Mouse (Mus musculus): ENCODE measurements around the gene Hbb-y.

DNA sequence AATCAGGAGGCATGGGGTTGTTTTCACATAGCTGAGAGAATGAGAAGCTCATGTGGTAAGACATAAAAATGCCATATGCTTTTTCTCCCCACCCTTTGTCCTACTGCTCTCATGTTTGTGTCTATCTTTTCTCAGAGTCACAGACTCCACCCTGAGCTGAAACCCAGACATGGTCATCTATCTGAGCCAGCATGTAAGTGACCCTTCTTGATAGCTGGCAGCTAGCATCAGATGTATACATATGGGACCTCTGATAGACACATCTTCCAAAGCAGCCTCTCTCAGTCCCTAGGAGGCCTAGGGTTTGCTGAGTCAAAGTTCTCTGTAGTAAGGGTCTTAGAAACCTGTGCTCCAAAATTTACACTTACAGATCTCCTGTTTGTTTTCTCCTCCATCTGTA is 12.7 kb upstream of the Hbb-y start:
- peak; percentile 94 for TF ChIP-seq GATA1 (IDR thresholded peaks at IDR 0.05; ENCODE audit: low read length)
- TF ChIP-seq TAL1 (IDR thresholded peaks at IDR 0.05; ENCODE audit: low read length) = peak; percentile 90

All from erythroblast, embryonic 14.5 days (primary cell).